26 mouse cellular contexts compared by ENCODE assay signal in genomic region chr9:105784026-105784425, GRCm38 (mm10). TPM values are rescaled to one million over a fixed set of nuclear protein-coding genes. Genes with fewer than 3 reads are reported as not detected.
"Had no signal": no experiment of that assay in that cellular context is flagged by ENCODE, and none has a peak within 500 bp of the region (broad histone marks: within the 10 kb centered on the region; RNA-seq: fewer than 3 reads in every experiment).

No protein-coding gene starts in this region.

- H3K4me1 ChIP-seq: hindbrain, embryonic 13.5 days; hindbrain, embryonic 15.5 days; kidney, embryonic 15.5 days; limb, embryonic 12.5 days; liver, embryonic 13.5 days; liver, embryonic 15.5 days had no signal

- H3K27ac ChIP-seq: heart, embryonic 13.5 days; heart, embryonic 15.5 days; hindbrain, embryonic 13.5 days; hindbrain, embryonic 15.5 days; hindbrain, postnatal 0 days; kidney, embryonic 15.5 days; kidney, postnatal 0 days; limb, embryonic 12.5 days; liver, embryonic 13.5 days; liver, embryonic 15.5 days had no signal

- H3K27me3 ChIP-seq: heart, embryonic 13.5 days; heart, embryonic 15.5 days; hindbrain, embryonic 13.5 days; hindbrain, embryonic 15.5 days; kidney, embryonic 15.5 days; limb, embryonic 12.5 days; liver, embryonic 13.5 days; liver, embryonic 15.5 days had no signal

- H3K36me3 ChIP-seq: heart, embryonic 15.5 days; hindbrain, embryonic 13.5 days; hindbrain, embryonic 15.5 days; kidney, embryonic 15.5 days; limb, embryonic 12.5 days; liver, embryonic 13.5 days; liver, embryonic 15.5 days had no signal

- DNase-seq: gastrocnemius, postnatal 14 days; gastrocnemius, postnatal 36 days; heart, adult 18-20 months; heart, postnatal 14 days; heart, postnatal 36 days; kidney, adult 11 months; kidney, adult 2 months; kidney, adult 9 months; kidney, postnatal 14 days; kidney, postnatal 36 days; layer of hippocampus, adult 9-11 months; layer of hippocampus, postnatal 36 days; left cerebral cortex, postnatal 4 days; liver; liver, embryonic 13.5 days; liver, postnatal 0 days had no signal

- H3K9me3 ChIP-seq: heart, embryonic 13.5 days; heart, embryonic 15.5 days; hindbrain, embryonic 13.5 days; hindbrain, embryonic 15.5 days; kidney, embryonic 15.5 days; limb, embryonic 12.5 days; liver, embryonic 15.5 days had no signal

- H3K4me3 ChIP-seq: heart, embryonic 13.5 days; heart, embryonic 15.5 days; hindbrain, embryonic 13.5 days; hindbrain, embryonic 15.5 days; kidney, embryonic 15.5 days; limb, embryonic 12.5 days; liver, embryonic 13.5 days; liver, embryonic 15.5 days had no signal

RNA-seq across cellular contexts. Expression of gene Col6a6, which starts 43.9 kb away (rescaled TPM):
- total RNA-seq: hematopoietic stem cell, adult 5-6 weeks had no signal
